Mouse (Mus musculus): ENCODE results near the gene Gm42674. TPM values are rescaled to one million over a fixed set of nuclear protein-coding genes. Genes with fewer than 3 reads are reported as not detected.

Gm42674 gene
- polyA plus RNA-seq, 1 experiment, result not detected

DNA sequence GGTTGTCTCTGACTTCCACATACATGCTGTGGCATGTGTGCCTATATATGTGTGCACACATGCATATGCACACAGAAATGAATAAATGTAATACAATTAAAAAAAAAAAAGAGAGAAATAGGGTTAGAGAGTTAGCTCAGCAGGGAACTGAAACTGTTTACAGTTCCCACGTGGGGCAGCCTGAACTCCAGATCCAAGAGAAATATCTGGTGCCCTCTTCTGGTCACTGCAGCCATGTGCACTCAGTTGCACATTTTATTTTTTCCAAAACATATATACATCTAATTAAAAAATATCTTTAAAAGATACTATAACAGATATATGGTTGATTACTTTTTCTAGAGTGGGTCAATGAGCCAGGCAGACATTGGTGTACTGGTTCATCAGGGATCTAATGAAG, 15.9 kb downstream of the Gm42674 start:
- Histone ChIP-seq H3K4me3 (ENCODE audit: low read depth, low read length) (no peak overlapping the region), H3K27ac (ENCODE audit: insufficient read depth, low read depth, low read length) (no peak overlapping the region), H3K36me3 (ENCODE audit: control insufficient read depth, insufficient read depth, low read length) (no peaks in the 10 kb centered on the region), H3K4me1 (ENCODE audit: control insufficient read depth, insufficient read depth, insufficient read length, low read length) (peaks cover 21% of the 10 kb centered on the region), H3K27me3 (ENCODE audit: control insufficient read depth, insufficient read depth, low read length) (no peaks in the 10 kb centered on the region)
- 31% methylated on average over 1 of the region's 1 CpGs for WGBS
- TF ChIP-seq CTCF (IDR thresholded peaks at IDR 0.05; ENCODE audit: extremely low read depth, insufficient read length, insufficient replicate concordance, low read depth, low read length), result no peak

DNA sequence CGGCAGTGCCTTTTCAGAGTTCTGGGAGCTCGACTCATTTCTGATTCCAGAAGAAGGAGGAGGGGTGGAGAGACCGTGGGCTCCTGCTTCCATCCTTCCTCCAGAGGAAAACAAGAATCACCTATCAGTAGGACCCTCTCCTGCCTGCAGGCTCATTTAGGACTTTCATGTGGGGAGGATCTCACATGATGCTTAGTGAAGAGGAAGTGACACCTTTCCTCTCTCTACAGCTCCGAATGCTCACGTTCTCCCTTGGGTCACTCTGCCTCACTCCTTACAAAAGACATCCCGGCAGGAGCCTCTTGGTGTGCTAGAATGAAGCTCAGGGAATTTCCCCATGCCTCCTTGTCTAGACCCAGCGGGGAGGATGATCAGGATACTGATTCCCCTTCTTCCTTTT, 19.8 kb downstream of the Gm42674 start:
- H3K27me3 ChIP-seq (ENCODE audit: control insufficient read depth, insufficient read depth, low read length), result no peaks in the 10 kb centered on the region
- H3K4me1 ChIP-seq (ENCODE audit: control insufficient read depth, insufficient read depth, insufficient read length, low read length), result peaks cover 15% of the 10 kb centered on the region
- H3K4me3 ChIP-seq (ENCODE audit: low read depth, low read length), result no peak overlapping the region
- WGBS, result 44% methylated on average over 7 of the region's 7 CpGs
- no peak for TF ChIP-seq CTCF (IDR thresholded peaks at IDR 0.05; ENCODE audit: extremely low read depth, insufficient read length, insufficient replicate concordance, low read depth, low read length)
- TF ChIP-seq POLR2A (IDR thresholded peaks at IDR 0.05; ENCODE audit: low read depth, low read length), result no peak
- H3K36me3 ChIP-seq (ENCODE audit: control insufficient read depth, insufficient read depth, low read length), result no peaks in the 10 kb centered on the region
- no peak overlapping the region for H3K27ac ChIP-seq (ENCODE audit: insufficient read depth, low read depth, low read length)

DNA sequence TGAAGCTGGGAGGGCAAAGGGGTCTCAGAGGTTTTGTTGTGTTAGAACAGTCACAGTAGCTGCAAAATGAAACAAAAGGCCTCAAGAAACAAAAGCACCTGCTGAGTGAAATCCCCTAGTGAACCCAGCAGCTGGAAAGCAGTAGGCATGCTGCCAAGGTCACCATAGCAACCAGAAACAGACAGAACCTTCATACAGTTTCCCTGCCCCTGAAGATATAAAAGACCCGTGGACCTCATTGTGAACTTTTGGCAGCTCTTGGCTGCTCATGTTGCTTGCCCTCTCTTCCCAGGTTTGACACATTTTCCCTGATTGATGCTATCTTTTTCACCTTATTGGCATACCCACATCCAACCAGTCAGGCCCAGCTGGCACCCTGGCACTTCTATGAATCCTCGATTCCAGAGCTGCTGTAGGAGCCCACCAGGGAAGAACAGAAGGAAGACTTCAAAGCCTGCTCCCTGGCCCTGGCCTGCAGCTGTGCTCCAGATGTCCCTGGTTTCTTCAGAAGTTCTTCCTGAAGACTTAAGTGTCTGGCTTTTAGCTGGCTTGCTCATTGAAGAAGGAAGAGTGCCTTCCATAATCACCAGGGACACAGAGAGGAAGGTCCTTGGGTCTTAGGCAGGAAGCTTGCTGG, 21.8 kb downstream of the Gm42674 start:
- Histone ChIP-seq H3K27me3 (ENCODE audit: control insufficient read depth, insufficient read depth, low read length) (no peaks in the 10 kb centered on the region), H3K27ac (ENCODE audit: insufficient read depth, low read depth, low read length) (no peak overlapping the region; the same call in 1 of the 2 replicates), H3K4me1 (ENCODE audit: control insufficient read depth, insufficient read depth, insufficient read length, low read length) (peaks cover 18% of the 10 kb centered on the region), H3K4me3 (ENCODE audit: low read depth, low read length) (no peak overlapping the region), H3K36me3 (ENCODE audit: control insufficient read depth, insufficient read depth, low read length) (no peaks in the 10 kb centered on the region)
- TF ChIP-seq CTCF (IDR thresholded peaks at IDR 0.05; ENCODE audit: extremely low read depth, insufficient read length, insufficient replicate concordance, low read depth, low read length), result no peak
- TF ChIP-seq POLR2A (IDR thresholded peaks at IDR 0.05; ENCODE audit: low read depth, low read length), result no peak
- 2% methylated on average over 2 of the region's 2 CpGs for WGBS

DNA sequence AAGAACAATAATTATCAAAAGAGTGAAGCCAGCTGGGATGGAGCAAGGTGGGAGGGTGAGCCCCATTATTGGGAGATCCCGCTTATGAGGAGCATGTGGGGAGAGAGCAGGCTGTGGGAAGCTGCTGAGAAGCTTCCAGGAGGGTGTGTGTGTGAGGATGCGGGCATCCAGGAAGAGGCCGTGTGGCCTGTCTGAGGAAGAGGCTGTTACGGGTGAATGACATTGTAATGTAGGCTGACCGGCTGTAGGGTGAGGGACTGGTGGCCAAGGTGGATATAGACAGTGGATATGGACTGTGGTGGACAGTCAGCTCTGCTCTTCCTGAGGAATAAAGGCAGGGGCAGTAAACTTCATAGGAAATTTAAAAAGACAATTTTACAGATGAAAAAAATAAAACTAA, 23.8 kb downstream of the Gm42674 start:
- no peak overlapping the region for H3K27ac ChIP-seq (ENCODE audit: insufficient read depth, low read depth, low read length)

DNA sequence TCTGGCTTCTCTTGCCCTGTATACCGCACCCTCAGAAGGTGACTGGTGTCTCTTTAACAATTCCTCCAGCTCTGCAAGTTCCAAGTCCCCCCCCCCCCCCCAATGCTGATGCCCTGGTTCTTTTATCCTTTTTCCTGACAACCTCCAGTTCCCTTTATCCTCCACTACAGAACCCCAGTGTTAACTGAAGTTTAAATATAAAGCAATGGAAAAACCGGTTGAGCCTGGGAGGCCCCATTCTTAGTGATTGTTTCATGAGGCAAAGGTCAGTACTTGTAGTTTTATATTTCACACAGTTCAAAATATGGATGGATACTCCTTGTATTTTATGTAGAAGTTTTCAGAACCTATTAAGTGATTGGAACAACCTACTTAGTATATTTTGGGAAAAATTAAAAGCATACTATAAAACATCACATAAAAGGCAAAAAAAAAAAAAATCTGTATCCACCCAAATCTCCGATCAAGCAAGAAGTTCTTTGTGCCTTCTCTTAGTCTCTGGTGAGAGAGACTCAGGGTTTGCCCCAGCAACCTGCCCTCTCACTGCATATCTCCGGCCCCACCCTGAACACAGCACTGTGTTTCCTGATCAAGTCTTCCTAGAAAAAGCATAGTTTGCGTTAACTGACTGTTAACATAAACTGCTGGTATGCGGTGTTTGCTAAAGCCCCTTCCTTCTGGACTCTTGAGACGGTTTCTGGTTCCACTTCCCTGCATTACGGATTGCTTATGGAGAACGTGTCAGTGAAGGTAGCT, 24.7 kb downstream of the Gm42674 start:
- peak overlapping the region; percentile 47 for H3K27ac ChIP-seq (ENCODE audit: insufficient read depth, low read depth, low read length)
- no peak for TF ChIP-seq POLR2A (IDR thresholded peaks at IDR 0.05; ENCODE audit: low read depth, low read length)
- no peak for TF ChIP-seq CTCF (IDR thresholded peaks at IDR 0.05; ENCODE audit: extremely low read depth, insufficient read length, insufficient replicate concordance, low read depth, low read length)
- no peaks in the 10 kb centered on the region for H3K36me3 ChIP-seq (ENCODE audit: control insufficient read depth, insufficient read depth, low read length)
- no peaks in the 10 kb centered on the region for H3K27me3 ChIP-seq (ENCODE audit: control insufficient read depth, insufficient read depth, low read length)
- peaks cover 18% of the 10 kb centered on the region for H3K4me1 ChIP-seq (ENCODE audit: control insufficient read depth, insufficient read depth, insufficient read length, low read length)
- H3K4me3 ChIP-seq (ENCODE audit: low read depth, low read length), result no peak overlapping the region
- 26% methylated on average over 9 of the region's 9 CpGs for WGBS

More for the DNA sequence above, 23.8 kb downstream of the Gm42674 start:
- Histone ChIP-seq H3K4me1 (ENCODE audit: control insufficient read depth, insufficient read depth, insufficient read length, low read length) (peaks cover 18% of the 10 kb centered on the region), H3K27me3 (ENCODE audit: control insufficient read depth, insufficient read depth, low read length) (no peaks in the 10 kb centered on the region), H3K36me3 (ENCODE audit: control insufficient read depth, insufficient read depth, low read length) (no peaks in the 10 kb centered on the region), H3K4me3 (ENCODE audit: low read depth, low read length) (no peak overlapping the region)
- WGBS, result 66% methylated on average over 5 of the region's 5 CpGs
- TF ChIP-seq CTCF (IDR thresholded peaks at IDR 0.05; ENCODE audit: extremely low read depth, insufficient read length, insufficient replicate concordance, low read depth, low read length), result no peak
- no peak for TF ChIP-seq POLR2A (IDR thresholded peaks at IDR 0.05; ENCODE audit: low read depth, low read length)

DNA sequence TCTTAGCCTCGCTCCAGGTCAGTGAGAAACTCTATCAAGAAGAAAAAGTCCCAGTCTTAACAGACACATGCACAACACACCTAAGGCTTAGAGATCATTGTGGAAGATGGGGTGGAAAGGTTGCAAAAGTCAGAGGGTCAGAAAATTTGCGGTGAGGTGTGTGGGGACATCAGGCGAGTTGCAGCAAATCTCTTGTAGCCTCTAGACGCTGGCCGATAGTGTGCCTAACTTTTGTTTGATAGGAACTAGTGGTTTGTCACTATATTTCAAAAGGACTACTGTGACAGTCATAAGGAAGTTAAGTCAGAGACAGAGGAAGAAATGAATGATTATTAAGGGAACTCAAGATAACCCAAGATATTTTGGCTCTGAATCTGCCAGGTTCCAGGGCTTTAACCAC, 25.7 kb downstream of the Gm42674 start:
- H3K4me1 ChIP-seq (ENCODE audit: control insufficient read depth, insufficient read depth, insufficient read length, low read length), result peaks cover 18% of the 10 kb centered on the region
- TF ChIP-seq POLR2A (IDR thresholded peaks at IDR 0.05; ENCODE audit: low read depth, low read length) (no peak), CTCF (IDR thresholded peaks at IDR 0.05; ENCODE audit: extremely low read depth, insufficient read length, insufficient replicate concordance, low read depth, low read length) (no peak)
- no peak overlapping the region for H3K4me3 ChIP-seq (ENCODE audit: low read depth, low read length)
- no peak overlapping the region; the same call in 1 of the 2 replicates for H3K27ac ChIP-seq (ENCODE audit: insufficient read depth, low read depth, low read length)
- H3K36me3 ChIP-seq (ENCODE audit: control insufficient read depth, insufficient read depth, low read length), result no peaks in the 10 kb centered on the region
- whole genome bisulfite sequencing, result 66% methylated on average over 5 of the region's 5 CpGs
- H3K27me3 ChIP-seq (ENCODE audit: control insufficient read depth, insufficient read depth, low read length), result no peaks in the 10 kb centered on the region

DNA sequence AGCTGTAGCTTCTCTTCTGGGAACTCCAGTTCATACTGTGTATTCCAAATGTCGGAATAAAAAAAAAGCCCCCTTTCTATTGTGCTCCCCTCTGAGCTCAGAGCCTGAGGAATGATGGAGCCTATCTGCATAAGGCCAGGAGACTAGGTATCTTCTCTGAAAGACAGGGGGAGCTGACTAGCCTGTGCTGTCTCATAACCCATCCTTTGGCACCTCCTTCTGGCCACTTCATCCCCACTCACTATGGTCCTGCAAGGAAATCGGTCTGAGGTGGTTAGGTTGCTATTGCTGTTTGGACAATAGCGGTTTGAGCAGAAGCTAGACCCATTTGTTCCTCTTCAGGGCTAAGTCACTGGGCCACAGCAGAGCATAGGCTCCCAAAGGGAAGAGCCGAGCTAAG, 26.1 kb downstream of the Gm42674 start:
- no peak overlapping the region for H3K27ac ChIP-seq (ENCODE audit: insufficient read depth, low read depth, low read length)
- no peak for TF ChIP-seq POLR2A (IDR thresholded peaks at IDR 0.05; ENCODE audit: low read depth, low read length)
- peak; percentile 74; the same call in 1 of the 2 replicates for TF ChIP-seq CTCF (IDR thresholded peaks at IDR 0.05; ENCODE audit: extremely low read depth, insufficient read length, insufficient replicate concordance, low read depth, low read length)

More for the DNA sequence above, 26.1 kb downstream of the Gm42674 start:
- Histone ChIP-seq H3K27me3 (ENCODE audit: control insufficient read depth, insufficient read depth, low read length) (no peaks in the 10 kb centered on the region), H3K4me3 (ENCODE audit: low read depth, low read length) (no peak overlapping the region), H3K36me3 (ENCODE audit: control insufficient read depth, insufficient read depth, low read length) (no peaks in the 10 kb centered on the region), H3K4me1 (ENCODE audit: control insufficient read depth, insufficient read depth, insufficient read length, low read length) (peaks cover 18% of the 10 kb centered on the region)
- WGBS, result 45% methylated on average over 4 of the region's 4 CpGs

Data from small intestine, adult 2 months (tissue).